Mouse (Mus musculus) left cerebral cortex, postnatal 10 days (tissue): ENCODE results near the gene Ranbp9. TPM values are rescaled to one million over a fixed set of nuclear protein-coding genes. Genes with fewer than 3 reads are reported as not detected.

Experiments used
- total RNA-seq, 2 experiments: library from RNA; stranded (reverse); gene quantifications; 2 replicates each; pipeline ENCODE4 v1.2.3; 2021

Gene Ranbp9
- total RNA-seq, 2 experiments from 2014 or later: 75.6 to 75.7 TPM

Other genes with a start within 250 kb of the Ranbp9 start
- gene Gfod1, start 177.1 kb downstream of the Ranbp9 start, total RNA-seq: 10 to 100 TPM; 41.6 to 43.3 TPM
- 10 to 100 TPM; 14.0 to 15.1 TPM for gene Sirt5, start 115.8 kb downstream of the Ranbp9 start, total RNA-seq
- gene Nol7, start 82.9 kb downstream of the Ranbp9 start, total RNA-seq: 10 to 100 TPM; 82.5 to 94.7 TPM
- 10 to 100 TPM; 12.1 to 12.2 TPM for gene Mcur1, start 78.9 kb upstream of the Ranbp9 start, total RNA-seq
- gene Rnf182, start 134.4 kb upstream of the Ranbp9 start, total RNA-seq: 1 to 10 TPM; 7.1 to 7.2 TPM